Mouse (Mus musculus) brain, embryonic 14.5 days (tissue): ENCODE results near the gene Hk1.

Experiments used
- CTCF ChIP-seq: fragments of 200-500 bp; IDR thresholded peaks from 2 replicates; pipeline ENCODE4 v1.5.1; 2012; ENCODE audit warnings: inconsistent platforms, mild to moderate bottlenecking, moderate library complexity, borderline replicate concordance; ENCODE audit not compliant: insufficient read depth, insufficient read length; ENCODE audit errors: extremely low read depth
- POLR2A ChIP-seq: fragments of 200-500 bp; IDR thresholded peaks from 2 replicates; pipeline ENCODE4 v1.6.1; 2012; ENCODE audit warnings: mild to moderate bottlenecking, inconsistent platforms, borderline replicate concordance; ENCODE audit not compliant: poor library complexity, insufficient read depth, insufficient read length, severe bottlenecking; ENCODE audit errors: extremely low read depth

DNA sequence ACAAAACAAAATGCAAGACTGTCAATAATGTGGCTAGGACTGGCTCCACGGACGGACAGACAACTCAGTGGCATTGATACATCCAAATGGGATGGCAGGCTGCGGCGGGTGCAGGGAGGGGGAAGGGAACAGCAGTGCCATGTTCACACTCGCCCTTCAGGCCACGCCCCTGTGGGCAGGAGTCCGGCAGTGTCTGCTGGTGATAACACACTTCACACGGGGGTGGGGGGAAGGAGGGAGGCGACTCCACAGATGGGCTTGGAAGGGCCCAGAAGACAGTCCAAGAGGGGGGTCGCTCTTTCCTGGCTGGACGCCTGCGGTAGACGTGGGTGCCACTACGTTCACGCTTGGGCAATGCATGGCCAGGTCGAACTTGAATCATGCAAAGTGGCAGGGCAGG is 110.4 kb downstream of the Hk1 start:
- TF ChIP-seq POLR2A (no peak), CTCF (no peak)
